Mouse (Mus musculus): Measurements from ENCODE around the gene Ptgs1.

Ptgs1 gene

DNA sequence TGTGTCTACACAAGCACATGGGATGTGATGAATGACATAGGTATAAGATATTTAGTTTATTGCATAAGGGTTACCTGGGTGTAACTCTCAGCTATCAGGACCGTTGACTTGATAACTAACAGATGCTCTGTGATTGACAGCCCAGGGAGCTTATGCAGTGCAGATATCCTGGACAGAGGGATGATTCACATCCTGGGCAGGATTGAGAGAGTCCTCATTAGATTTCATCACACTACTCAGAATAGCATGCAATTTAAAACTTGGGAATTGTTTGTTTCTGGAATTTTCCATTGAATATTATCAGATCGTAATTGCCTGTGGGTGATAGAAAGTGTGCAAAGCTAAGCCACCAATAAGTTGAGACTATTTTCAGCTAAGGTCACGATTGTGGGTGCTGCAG lies 17.7 kb downstream of the Ptgs1 start:
- no peak for DNase-seq (ENCODE audit: low spot score in 2 of 2)

DNA sequence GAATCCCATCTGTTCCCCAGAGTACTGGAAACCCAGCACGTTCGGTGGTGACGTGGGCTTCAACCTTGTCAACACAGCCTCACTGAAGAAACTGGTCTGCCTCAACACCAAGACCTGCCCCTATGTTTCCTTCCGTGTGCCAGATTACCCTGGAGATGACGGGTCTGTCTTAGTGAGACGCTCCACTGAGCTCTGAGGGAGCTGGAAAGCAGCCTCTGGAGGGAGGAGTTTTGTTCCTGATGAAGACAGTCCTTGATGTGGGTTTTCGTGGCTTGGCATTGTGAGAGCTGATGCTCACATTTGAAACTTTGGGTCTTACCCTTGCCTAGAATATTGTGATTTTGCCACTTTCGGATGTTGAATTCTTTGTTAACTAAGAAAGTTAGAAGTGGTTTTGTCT lies 20.9 kb downstream of the Ptgs1 start:
- no peak for DNase-seq (ENCODE audit: low spot score in 2 of 2)

DNA sequence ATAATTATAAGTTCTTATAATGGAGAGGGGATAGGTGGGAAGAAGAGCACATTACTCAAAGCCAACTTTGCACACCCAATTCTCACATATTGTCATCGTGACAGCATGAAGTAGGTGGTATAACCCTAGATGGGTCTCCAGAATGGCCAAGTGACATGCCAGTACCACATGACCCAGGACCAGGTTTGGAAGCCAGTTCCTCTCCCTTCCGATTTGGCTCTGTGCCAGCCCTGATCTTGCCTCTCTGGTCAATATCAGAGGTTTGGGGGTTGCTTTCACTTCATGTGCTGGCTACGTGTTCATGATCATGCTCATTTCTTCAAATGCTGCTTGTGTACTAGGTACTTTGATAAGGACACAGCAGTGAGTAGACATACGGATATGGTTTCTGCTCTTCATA lies 22.3 kb downstream of the Ptgs1 start:
- no peak for DNase-seq (ENCODE audit: low spot score in 2 of 2)

DNA sequence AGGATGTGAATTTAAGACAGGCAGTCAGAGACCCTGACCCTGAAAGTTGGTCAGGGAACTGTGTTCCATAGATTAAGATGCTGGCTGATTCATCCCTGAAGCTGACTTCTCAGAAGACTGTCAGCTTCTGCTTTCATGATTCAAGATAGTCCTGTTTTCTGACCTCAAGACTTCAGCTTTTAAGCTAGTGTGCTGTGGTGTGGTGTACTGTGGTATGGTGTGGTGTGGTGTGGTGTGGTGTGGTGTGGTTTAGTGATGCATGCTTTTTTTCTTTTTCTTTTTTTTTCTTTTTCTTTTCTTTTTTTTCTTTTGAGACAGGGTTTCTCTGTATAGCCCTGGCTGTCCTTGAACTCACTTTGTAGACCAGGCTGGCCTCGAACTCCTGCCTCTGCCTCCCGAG lies 24.2 kb downstream of the Ptgs1 start:
- no peak for DNase-seq (ENCODE audit: low spot score in 2 of 2)

DNA sequence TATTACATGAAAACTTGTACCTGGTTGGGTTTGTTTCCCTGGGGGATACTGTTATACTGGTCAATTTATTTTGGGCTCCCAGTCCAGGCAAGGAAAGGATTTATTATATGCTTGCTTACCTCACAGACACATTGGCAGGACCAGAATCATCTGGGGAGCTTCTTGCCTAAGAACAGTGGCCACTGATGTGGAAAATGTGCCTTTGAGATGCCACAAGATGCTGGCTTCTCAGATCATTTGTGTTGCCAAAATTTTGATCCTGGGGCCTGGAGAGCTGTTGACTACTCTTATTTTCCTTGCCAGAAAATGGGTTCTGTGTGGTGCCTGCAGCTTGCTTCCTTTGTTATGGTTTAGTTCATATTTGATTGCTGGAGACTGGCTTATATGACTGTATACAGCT lies 26.7 kb downstream of the Ptgs1 start:
- no peak for DNase-seq (ENCODE audit: low spot score in 2 of 2)

DNA sequence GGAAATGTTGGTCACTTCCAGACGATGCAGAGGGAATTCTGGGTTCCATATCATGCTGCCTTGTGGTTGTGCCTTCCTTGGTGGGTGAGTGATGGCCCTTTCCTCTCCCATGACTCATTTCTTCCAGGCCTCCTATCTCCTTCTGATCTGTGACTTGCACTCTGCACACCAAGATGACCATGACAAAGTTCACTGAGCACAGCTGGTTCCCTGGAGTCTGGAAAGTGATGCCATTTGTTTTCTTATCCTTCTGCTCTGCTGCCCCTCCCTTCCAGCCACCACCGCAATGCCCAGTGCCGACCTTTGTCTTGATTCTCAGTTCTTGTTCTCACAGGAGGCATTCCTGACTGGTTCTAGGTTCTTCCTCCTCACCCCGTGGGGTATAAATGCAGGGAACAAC lies 29.2 kb downstream of the Ptgs1 start:
- DNase-seq (ENCODE audit: low spot score in 2 of 2) = no peak

DNA sequence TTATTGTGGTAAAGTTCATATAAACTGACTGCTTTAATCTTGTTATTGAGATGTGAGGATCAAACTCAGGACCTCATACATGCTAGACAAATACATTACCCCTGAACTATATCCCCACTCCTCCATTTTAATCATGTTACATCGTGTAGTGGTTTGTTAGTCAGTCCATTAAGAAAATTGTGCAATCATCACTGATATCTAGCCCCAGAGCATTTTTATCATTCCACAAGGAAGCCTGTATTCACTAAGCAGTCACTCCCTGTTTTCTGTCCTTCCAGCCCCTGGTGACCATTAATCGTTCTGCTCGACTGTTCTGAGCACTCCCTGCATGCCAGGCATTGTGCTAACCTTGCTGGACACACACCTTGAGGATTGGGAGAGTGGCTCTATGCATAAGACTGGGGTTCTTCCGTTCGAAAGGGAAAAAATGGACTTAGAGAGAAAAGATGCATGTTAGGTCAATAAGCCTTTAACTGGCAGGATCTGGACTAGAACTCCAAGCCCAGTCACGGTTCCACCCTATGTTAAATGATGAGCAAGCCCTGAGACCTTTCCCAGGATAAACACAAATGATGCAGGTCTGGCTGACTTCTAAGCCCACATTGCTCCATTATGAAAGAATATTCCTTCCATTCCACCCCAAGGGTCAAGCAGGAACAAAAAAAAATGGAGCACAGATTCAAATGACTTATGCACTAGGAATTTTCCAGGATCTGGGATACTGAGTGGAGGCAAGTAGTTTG lies 29.7 kb downstream of the Ptgs1 start:
- no peak for DNase-seq (ENCODE audit: low spot score in 2 of 2)

DNA sequence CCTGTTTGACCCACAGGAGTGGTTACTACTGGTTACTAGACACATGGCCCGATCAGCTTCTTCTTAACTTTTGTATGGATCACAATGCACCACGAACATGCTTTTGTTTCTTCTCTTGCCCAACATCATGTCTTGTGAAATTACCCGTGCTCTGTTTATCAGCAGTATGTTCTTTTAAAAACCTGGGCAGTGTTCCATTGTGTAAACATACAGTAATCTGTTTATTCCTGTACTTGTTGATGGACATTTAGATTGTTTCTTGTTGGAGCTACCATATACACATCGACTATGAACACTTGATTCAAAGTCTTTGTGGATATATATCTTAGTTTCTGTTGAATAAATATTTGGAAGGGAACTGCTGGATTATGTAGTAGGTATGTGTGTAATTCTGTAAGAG lies 31.8 kb downstream of the Ptgs1 start:
- DNase-seq (ENCODE audit: low spot score in 2 of 2) = no peak

DNA sequence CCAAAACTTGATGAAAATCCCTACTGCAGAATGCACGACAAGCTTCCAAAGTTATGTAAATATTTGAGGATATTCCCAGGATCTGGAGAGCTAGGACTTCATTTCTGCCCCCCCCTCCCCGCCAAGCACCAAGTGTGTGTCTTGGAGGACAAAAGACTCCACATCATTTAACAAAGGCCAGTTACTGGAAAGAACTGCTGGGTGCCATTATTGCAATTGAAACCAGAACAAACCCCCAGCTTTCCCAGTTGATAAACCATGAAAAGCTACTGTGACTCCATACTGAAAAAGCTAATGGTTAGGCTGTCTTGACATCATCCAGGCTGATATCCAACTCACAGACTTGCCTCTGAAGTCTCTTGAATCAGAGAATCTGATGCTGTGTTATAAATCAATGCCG lies 39.2 kb downstream of the Ptgs1 start:
- DNase-seq (ENCODE audit: low spot score in 2 of 2) = no peak

DNA sequence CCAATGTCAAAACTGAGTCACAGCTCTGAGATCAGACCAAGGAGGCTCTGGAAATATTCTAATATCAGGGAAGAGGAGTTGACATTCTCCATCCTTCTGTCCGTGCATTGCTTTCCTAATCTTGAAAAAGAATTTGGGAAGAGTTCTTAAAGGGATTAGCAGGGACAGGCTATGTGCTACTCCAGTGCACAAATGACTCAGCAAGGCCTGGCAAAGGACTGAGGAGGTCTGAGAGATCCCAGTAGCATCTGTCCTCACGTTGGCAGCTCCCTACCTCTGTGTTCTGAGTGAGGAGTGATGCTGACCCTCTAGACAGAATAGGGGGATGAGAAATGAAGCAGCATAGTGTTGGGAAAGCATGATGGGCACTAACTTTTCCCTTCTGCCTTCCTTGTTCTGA lies 40.0 kb downstream of the Ptgs1 start:
- DNase-seq (ENCODE audit: low spot score in 2 of 2) = no peak

DNA sequence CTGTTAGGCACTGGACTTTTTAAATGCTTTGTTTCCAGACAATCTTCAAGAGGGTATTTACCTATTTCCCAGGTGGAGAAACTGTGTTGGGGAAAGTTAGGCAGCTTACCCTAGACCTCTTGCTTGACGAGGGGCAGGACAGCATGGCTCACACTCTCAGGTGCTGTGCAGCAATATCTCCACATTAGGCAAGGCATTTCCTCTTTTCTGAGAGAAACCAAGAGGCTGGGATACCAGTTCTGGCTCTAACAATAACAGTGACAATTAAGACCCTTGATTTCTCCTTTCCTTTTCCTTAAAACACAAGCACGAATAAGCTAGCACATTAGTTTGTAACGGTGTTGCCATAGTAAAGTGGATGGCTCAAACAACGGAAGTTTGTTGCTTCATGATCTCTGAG lies 40.9 kb downstream of the Ptgs1 start:
- no peak for DNase-seq (ENCODE audit: low spot score in 2 of 2)

DNA sequence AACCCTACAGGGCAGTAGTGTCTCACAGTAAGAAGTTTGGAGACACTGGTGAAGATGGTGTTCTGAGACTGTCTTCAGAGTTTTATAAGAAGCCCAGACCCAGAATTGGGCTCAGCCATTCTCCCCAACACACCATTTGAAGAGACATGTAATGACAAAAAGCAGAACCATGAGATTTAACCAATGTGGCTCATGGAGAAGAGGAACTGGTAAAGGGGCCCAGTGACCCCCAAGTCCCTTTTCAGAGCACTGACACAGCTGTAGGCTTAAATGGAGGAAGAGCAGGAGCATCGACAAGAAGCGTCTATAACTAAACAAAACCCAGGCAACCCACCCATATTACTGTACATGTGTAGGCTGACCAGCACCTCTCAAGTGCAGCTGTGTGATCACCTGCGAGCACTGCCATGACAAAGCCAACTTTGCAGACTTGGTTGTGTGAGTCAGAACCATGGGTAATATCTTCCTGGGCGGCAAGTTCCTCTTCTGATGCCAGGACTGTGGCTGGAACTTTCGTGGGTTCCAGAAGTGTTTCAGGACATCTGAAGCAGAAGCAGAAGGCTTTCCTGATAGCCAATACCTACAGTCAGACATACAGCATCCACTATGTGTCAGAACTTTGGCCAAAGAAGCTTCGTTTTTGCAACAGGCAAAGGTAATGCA lies 42.2 kb downstream of the Ptgs1 start:
- no peak for DNase-seq (ENCODE audit: low spot score in 2 of 2)

DNA sequence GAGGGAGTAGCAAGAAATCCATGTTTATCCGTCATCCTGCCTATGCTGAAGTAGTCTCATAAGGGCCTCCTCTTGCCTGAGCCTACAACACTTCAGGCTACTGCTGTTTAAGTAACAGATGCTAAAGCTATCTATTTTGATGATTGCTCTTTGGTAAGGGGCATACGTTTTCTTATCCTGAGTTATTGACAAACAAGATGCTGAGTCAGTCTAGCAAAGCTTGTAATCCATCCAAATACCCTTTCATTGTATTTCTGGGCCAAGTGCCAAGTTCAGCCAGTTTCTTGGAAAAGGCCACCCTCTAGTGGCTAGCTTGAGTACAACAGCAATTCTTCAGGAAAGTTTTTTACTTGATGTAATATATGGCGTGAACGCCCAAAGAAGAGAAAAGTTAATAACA lies 46.2 kb downstream of the Ptgs1 start:
- DNase-seq (ENCODE audit: low spot score in 2 of 2) = peak in 1 of 2 experiments; percentile 21

DNA sequence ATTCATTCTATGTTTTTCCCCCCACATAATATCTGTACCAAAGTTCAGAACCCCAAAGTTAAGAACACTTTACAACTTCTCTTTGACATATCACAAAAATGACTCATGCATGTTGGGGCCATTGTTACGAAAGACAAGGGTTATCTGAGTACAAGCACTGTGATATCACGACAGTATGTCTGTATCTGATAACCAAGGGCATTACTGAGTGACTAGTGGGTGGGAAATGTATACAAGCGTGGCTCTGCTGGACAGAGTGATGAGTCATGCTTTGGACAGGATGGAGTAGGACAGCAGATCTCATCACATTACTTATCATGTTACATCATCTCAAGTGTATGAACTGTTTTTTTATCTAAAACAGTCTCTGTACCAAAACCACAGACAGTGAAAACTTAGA lies 48.5 kb downstream of the Ptgs1 start:
- no peak for DNase-seq (ENCODE audit: low spot score in 2 of 2)

DNA sequence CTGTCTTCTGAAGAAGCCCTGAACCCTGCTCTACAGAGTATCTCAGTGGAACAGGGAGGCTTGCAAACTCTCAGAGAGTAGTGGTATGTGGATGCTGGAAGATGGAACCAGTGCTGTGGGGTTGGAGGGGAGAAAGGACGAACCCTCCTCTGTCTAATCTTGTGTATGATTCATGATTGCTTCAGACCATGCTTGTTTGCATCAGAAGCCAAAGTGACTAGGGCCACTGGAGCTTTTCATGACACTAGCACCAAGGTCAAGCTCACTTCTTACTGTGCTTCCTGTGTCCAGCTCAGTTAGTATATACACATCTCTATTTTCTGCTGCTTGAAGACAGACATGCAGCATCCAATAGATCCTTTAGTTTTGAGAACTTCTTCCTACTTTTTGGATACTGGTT lies 50.9 kb downstream of the Ptgs1 start:
- no peak for DNase-seq (ENCODE audit: low spot score in 2 of 2)

DNA sequence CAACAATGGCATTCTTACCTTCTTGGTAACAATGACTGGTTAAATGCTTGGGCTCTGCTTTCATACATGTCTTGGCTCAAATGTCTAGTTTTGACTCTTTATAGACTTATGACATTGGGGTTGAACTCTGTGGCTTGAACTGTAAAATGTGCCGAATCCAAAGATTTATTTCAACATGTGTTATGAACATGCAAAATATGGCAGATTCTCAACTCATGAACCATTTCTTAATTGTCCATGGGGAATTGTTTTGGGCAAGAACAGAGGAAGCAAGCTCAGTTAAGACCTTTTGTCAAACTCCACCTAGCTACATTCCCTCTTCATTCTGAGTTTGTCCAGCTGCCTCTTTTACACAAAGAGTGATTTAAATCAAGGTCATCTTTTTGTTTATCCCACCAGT lies 52.1 kb downstream of the Ptgs1 start:
- no peak for DNase-seq (ENCODE audit: low spot score in 2 of 2)
